Mouse (Mus musculus): ENCODE data around the gene Smap2. TPM values are rescaled to one million over a fixed set of nuclear protein-coding genes. Genes with fewer than 3 reads are reported as not detected.

The Smap2 gene
- polyA plus RNA-seq, 1 experiment from 2014 or later = 14.8 TPM

DNA sequence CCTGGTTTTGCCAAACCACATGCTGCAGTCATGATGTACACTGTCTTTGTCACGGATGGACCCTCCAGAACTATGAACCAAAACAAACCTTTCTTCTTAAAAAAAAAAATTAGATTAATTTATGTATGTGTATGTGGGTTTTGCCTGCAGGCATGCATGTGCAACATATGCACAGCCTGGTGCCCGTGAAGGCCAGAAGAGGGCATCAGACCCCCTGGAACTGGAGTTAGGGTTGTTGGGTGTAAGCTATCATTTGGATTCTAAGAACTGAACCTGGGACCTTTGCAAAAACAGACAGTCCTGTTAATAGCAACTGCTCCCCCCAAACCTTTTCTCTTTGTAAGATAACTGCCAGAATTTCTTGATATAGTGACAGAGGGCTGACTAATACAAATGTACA, 16.0 kb downstream of the Smap2 start:
- H3K4me2 ChIP-seq (ENCODE audit: low read length) = no peak overlapping the region
- H3K36me3 ChIP-seq (ENCODE audit: control insufficient read depth, insufficient read depth, low read length) = no peaks in the 10 kb centered on the region
- H3K4me1 ChIP-seq (ENCODE audit: control insufficient read depth in 2 of 2, insufficient read depth in 2 of 2, low read length in 2 of 2) = peaks cover 12 to 36% of the 10 kb centered on the region in 2 experiments
- 88% methylated on average over 2 of the region's 2 CpGs for WGBS
- H3K9me3 ChIP-seq (ENCODE audit: control insufficient read depth, low read length) = no peaks in the 10 kb centered on the region
- H3K27me3 ChIP-seq (ENCODE audit: control insufficient read depth, insufficient read depth, low read length) = no peaks in the 10 kb centered on the region
- H3K9ac ChIP-seq (ENCODE audit: low read length) = no peak overlapping the region
- ATAC-seq (ENCODE audit: insufficient number of reproducible peaks, insufficient read depth, low FRiP score, low read depth) = no peak
- no peak overlapping the region for H3K4me3 ChIP-seq (ENCODE audit: control insufficient read depth in 1 of 2, insufficient read depth in 1 of 2, low read depth in 1 of 2, low read length in 2 of 2)
- H3K27ac ChIP-seq (replicated peaks in 1 of 2; ENCODE audit: control insufficient read depth in 1 of 2, insufficient read depth in 1 of 2, low read depth in 2 of 2, low read length in 2 of 2) = no peak overlapping the region

DNA sequence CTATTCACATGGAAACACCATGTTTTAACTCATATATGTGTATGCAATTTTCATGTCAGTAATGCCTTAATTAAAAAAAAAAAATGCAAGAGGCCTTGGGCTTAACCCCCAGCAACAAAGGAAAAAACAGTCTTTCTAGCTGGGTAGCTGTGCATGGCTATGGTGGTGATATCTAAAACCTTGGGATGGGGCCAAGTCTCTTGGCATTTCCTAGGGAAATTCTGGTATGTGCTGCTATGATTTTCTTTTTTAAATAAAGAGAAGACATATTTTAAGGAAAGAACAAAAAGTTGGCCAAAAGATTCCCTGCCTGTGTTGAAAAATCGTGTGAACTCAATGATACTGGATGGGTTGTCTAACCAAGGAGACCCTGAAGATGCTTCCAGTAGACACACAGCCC, 21.1 kb downstream of the Smap2 start:
- no peak overlapping the region for H3K27ac ChIP-seq (replicated peaks in 1 of 2; ENCODE audit: control insufficient read depth in 1 of 2, insufficient read depth in 1 of 2, low read depth in 2 of 2, low read length in 2 of 2)
- no peak overlapping the region for H3K9ac ChIP-seq (ENCODE audit: low read length)
- H3K4me3 ChIP-seq (ENCODE audit: control insufficient read depth in 1 of 2, insufficient read depth in 1 of 2, low read depth in 1 of 2, low read length in 2 of 2) = no peak overlapping the region
- H3K36me3 ChIP-seq (ENCODE audit: control insufficient read depth, insufficient read depth, low read length) = no peaks in the 10 kb centered on the region
- ATAC-seq (ENCODE audit: insufficient number of reproducible peaks, insufficient read depth, low FRiP score, low read depth) = no peak
- no peaks in the 10 kb centered on the region for H3K9me3 ChIP-seq (ENCODE audit: control insufficient read depth, low read length)
- no peaks in the 10 kb centered on the region for H3K27me3 ChIP-seq (ENCODE audit: control insufficient read depth, insufficient read depth, low read length)
- H3K4me1 ChIP-seq (ENCODE audit: control insufficient read depth in 2 of 2, insufficient read depth in 2 of 2, low read length in 2 of 2) = no peaks in the 10 kb centered on the region
- WGBS = 50% methylated on average over 1 of the region's 1 CpGs
- no peak overlapping the region for H3K4me2 ChIP-seq (ENCODE audit: low read length)

DNA sequence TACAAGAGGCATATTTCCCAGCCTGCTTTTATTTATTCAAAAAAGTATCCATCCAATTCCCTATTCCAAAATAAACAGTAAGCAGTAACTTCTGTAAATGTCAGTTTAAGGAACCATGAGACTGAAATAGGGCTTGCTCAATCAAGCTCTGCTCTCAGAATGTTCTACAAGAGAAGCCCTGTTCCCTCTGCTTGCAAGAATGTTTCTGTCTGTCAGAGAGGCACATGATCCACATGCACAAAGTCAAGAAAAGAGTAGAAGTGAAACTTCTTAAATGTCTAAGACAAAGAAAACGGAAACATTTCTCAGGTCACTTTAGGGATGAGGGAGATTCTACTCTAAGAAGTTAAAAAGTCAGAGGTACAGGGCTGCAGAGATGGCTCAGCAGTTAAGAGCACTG, 24.0 kb downstream of the Smap2 start:
- 79% methylated on average over 1 of the region's 1 CpGs for WGBS
- H3K27me3 ChIP-seq (ENCODE audit: control insufficient read depth, insufficient read depth, low read length) = no peaks in the 10 kb centered on the region
- peaks cover 6% of the 10 kb centered on the region; the same call in 1 of the 2 replicates for H3K36me3 ChIP-seq (ENCODE audit: control insufficient read depth, insufficient read depth, low read length)
- H3K9ac ChIP-seq (ENCODE audit: low read length) = no peak overlapping the region
- no peak overlapping the region for H3K4me2 ChIP-seq (ENCODE audit: low read length)
- H3K4me3 ChIP-seq (ENCODE audit: control insufficient read depth in 1 of 2, insufficient read depth in 1 of 2, low read depth in 1 of 2, low read length in 2 of 2) = no peak overlapping the region
- no peak overlapping the region for H3K27ac ChIP-seq (replicated peaks in 1 of 2; ENCODE audit: control insufficient read depth in 1 of 2, insufficient read depth in 1 of 2, low read depth in 2 of 2, low read length in 2 of 2)
- no peak for ATAC-seq (ENCODE audit: insufficient number of reproducible peaks, insufficient read depth, low FRiP score, low read depth)
- H3K4me1 ChIP-seq (ENCODE audit: control insufficient read depth in 2 of 2, insufficient read depth in 2 of 2, low read length in 2 of 2) = no peaks in the 10 kb centered on the region
- peaks cover 5% of the 10 kb centered on the region; the same call in 1 of the 2 replicates for H3K9me3 ChIP-seq (ENCODE audit: control insufficient read depth, low read length)

DNA sequence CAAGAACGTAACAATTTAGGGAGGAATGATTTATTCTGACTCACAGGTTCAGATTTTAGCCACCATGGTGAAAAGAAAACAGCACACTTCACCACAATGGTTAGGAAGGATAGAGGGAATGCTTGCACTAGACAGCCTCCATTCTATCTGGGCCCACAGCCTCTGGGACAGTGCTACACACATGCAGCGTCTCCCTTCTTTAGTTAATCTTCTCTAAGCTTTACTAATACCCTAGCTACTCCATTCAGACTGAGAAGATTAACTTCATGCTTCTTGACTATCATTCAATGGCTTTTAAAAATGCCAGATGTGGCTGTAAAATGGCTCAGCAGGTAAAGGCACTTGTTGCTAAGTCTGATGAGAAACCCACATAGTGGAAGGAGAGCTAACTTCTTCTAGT, 24.8 kb downstream of the Smap2 start:
- no peaks in the 10 kb centered on the region for H3K27me3 ChIP-seq (ENCODE audit: control insufficient read depth, insufficient read depth, low read length)
- no peak for ATAC-seq (ENCODE audit: insufficient number of reproducible peaks, insufficient read depth, low FRiP score, low read depth)
- no peak overlapping the region for H3K4me3 ChIP-seq (ENCODE audit: control insufficient read depth in 1 of 2, insufficient read depth in 1 of 2, low read depth in 1 of 2, low read length in 2 of 2)
- WGBS = 80% methylated on average over 2 of the region's 2 CpGs
- no peak overlapping the region for H3K9ac ChIP-seq (ENCODE audit: low read length)
- no peak overlapping the region for H3K27ac ChIP-seq (replicated peaks in 1 of 2; ENCODE audit: control insufficient read depth in 1 of 2, insufficient read depth in 1 of 2, low read depth in 2 of 2, low read length in 2 of 2)
- no peak overlapping the region for H3K4me2 ChIP-seq (ENCODE audit: low read length)
- H3K4me1 ChIP-seq (ENCODE audit: control insufficient read depth in 2 of 2, insufficient read depth in 2 of 2, low read length in 2 of 2) = no peaks in the 10 kb centered on the region
- peaks cover 5% of the 10 kb centered on the region; the same call in 1 of the 2 replicates for H3K9me3 ChIP-seq (ENCODE audit: control insufficient read depth, low read length)
- H3K36me3 ChIP-seq (ENCODE audit: control insufficient read depth, insufficient read depth, low read length) = peaks cover 6% of the 10 kb centered on the region; the same call in 1 of the 2 replicates

GRCm38 (mm10) chr4:120987319-120987718, 29.7 kb downstream of the Smap2 start:
- Histone ChIP-seq H3K4me2 (ENCODE audit: low read length) (no peak overlapping the region), H3K4me3 (ENCODE audit: control insufficient read depth in 1 of 2, insufficient read depth in 1 of 2, low read depth in 1 of 2, low read length in 2 of 2) (no peak overlapping the region), H3K36me3 (ENCODE audit: control insufficient read depth, insufficient read depth, low read length) (peaks cover 15% of the 10 kb centered on the region), H3K9me3 (ENCODE audit: control insufficient read depth, low read length) (peaks cover 5% of the 10 kb centered on the region; the same call in 1 of the 2 replicates), H3K4me1 (ENCODE audit: control insufficient read depth in 2 of 2, insufficient read depth in 2 of 2, low read length in 2 of 2) (no peaks in the 10 kb centered on the region), H3K9ac (ENCODE audit: low read length) (no peak overlapping the region), H3K27me3 (ENCODE audit: control insufficient read depth, insufficient read depth, low read length) (no peaks in the 10 kb centered on the region), H3K27ac (replicated peaks in 1 of 2; ENCODE audit: control insufficient read depth in 1 of 2, insufficient read depth in 1 of 2, low read depth in 2 of 2, low read length in 2 of 2) (no peak overlapping the region)
- 69% methylated on average over 4 of the region's 4 CpGs for WGBS
- ATAC-seq (ENCODE audit: insufficient number of reproducible peaks, insufficient read depth, low FRiP score, low read depth) = no peak

DNA sequence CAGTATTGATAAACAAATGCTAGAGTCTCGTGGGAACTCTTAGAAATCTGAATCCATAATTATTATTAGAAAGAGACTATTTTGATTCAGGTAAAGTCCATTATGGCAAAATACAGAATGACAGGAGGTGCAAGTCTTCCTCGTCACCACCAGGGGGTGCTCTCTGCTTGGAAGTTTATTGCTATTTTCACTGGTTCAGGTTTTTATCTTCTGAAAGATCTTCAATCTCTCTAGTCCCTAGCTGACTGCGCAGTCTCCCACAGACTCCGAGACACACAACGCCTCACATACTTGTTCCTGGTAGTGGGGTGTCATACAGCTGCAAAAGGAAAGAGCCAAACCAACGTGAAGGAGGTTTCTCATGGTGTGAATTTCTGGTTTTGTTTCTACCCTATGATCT, 30.6 kb downstream of the Smap2 start:
- H3K4me1 ChIP-seq (ENCODE audit: control insufficient read depth in 2 of 2, insufficient read depth in 2 of 2, low read length in 2 of 2) = no peaks in the 10 kb centered on the region
- 24% methylated on average over 6 of the region's 6 CpGs for WGBS
- H3K36me3 ChIP-seq (ENCODE audit: control insufficient read depth, insufficient read depth, low read length) = peaks cover 24% of the 10 kb centered on the region
- no peak for ATAC-seq (ENCODE audit: insufficient number of reproducible peaks, insufficient read depth, low FRiP score, low read depth)
- H3K9me3 ChIP-seq (ENCODE audit: control insufficient read depth, low read length) = peaks cover 5% of the 10 kb centered on the region; the same call in 1 of the 2 replicates
- no peak overlapping the region for H3K27ac ChIP-seq (replicated peaks in 1 of 2; ENCODE audit: control insufficient read depth in 1 of 2, insufficient read depth in 1 of 2, low read depth in 2 of 2, low read length in 2 of 2)
- H3K4me2 ChIP-seq (ENCODE audit: low read length) = no peak overlapping the region
- no peaks in the 10 kb centered on the region for H3K27me3 ChIP-seq (ENCODE audit: control insufficient read depth, insufficient read depth, low read length)
- H3K9ac ChIP-seq (ENCODE audit: low read length) = no peak overlapping the region
- no peak overlapping the region for H3K4me3 ChIP-seq (ENCODE audit: control insufficient read depth in 1 of 2, insufficient read depth in 1 of 2, low read depth in 1 of 2, low read length in 2 of 2)

GRCm38 (mm10) chr4:120978221-120978620, 38.8 kb downstream of the Smap2 start:
- Histone ChIP-seq H3K9me3 (ENCODE audit: control insufficient read depth, low read length) (no peaks in the 10 kb centered on the region), H3K36me3 (ENCODE audit: control insufficient read depth, insufficient read depth, low read length) (peaks cover 60% of the 10 kb centered on the region), H3K27me3 (ENCODE audit: control insufficient read depth, insufficient read depth, low read length) (no peaks in the 10 kb centered on the region), H3K4me1 (ENCODE audit: control insufficient read depth in 2 of 2, insufficient read depth in 2 of 2, low read length in 2 of 2) (no peaks in the 10 kb centered on the region), H3K27ac (replicated peaks in 1 of 2; ENCODE audit: control insufficient read depth in 1 of 2, insufficient read depth in 1 of 2, low read depth in 2 of 2, low read length in 2 of 2) (no peak overlapping the region), H3K9ac (ENCODE audit: low read length) (no peak overlapping the region), H3K4me3 (ENCODE audit: control insufficient read depth in 1 of 2, insufficient read depth in 1 of 2, low read depth in 1 of 2, low read length in 2 of 2) (no peak overlapping the region), H3K4me2 (ENCODE audit: low read length) (no peak overlapping the region)
- ATAC-seq (ENCODE audit: insufficient number of reproducible peaks, insufficient read depth, low FRiP score, low read depth) = no peak
- WGBS = 79% methylated on average over 3 of the region's 3 CpGs

- Histone ChIP-seq H3K4me3 (ENCODE audit: control insufficient read depth in 1 of 2, insufficient read depth in 1 of 2, low read depth in 1 of 2, low read length in 2 of 2) (no peak overlapping the region), H3K9me3 (ENCODE audit: control insufficient read depth, low read length) (no peaks in the 10 kb centered on the region), H3K27me3 (ENCODE audit: control insufficient read depth, insufficient read depth, low read length) (no peaks in the 10 kb centered on the region), H3K4me1 (ENCODE audit: control insufficient read depth in 2 of 2, insufficient read depth in 2 of 2, low read length in 2 of 2) (no peaks in the 10 kb centered on the region), H3K36me3 (ENCODE audit: control insufficient read depth, insufficient read depth, low read length) (peaks cover 59% of the 10 kb centered on the region), H3K9ac (ENCODE audit: low read length) (no peak overlapping the region), H3K27ac (replicated peaks in 1 of 2; ENCODE audit: control insufficient read depth in 1 of 2, insufficient read depth in 1 of 2, low read depth in 2 of 2, low read length in 2 of 2) (no peak overlapping the region), H3K4me2 (ENCODE audit: low read length) (no peak overlapping the region)
- ATAC-seq (ENCODE audit: insufficient number of reproducible peaks, insufficient read depth, low FRiP score, low read depth) = no peak
- WGBS = 81% methylated on average over 4 of the region's 4 CpGs
Observed at GRCm38 (mm10) chr4:120975428-120975734, 41.7 kb downstream of the Smap2 start.

Measured in heart, embryonic 14.5 days (tissue).